Mouse (Mus musculus) neural tube, embryonic 11.5 days (tissue): ENCODE data around the gene Wdr5. TPM values are rescaled to one million over a fixed set of nuclear protein-coding genes. Genes with fewer than 3 reads are reported as not detected.

ENCODE experiments used
- ATAC-seq: fragments of 200-750 bp; cut with Nextera tagmentation; 2 replicates; pipeline ENCODE4 v1.8.0; 2017; ENCODE audit warnings: moderate number of reproducible peaks, mild to moderate bottlenecking, moderate TSS enrichment, moderate library complexity; ENCODE audit not compliant: insufficient read depth, low FRiP score, low TSS enrichment
- DNase-seq: peaks from one replicate; pipeline ENCODE4 v3.0.0-alpha.2; 2015; ENCODE audit warnings: low spot score
- H3K27ac ChIP-seq: fragments of 300-500 bp; sonication (generic); 2 replicates; pipeline ENCODE4 v1.5.1; 2014; ENCODE audit warnings: low read depth, mild to moderate bottlenecking, low read length
- H3K27me3 ChIP-seq: fragments of 300-500 bp; sonication (generic); 2 replicates; pipeline ENCODE4 v1.6.1; 2014; ENCODE audit warnings: mild to moderate bottlenecking, low read length, mixed read lengths; ENCODE audit not compliant: control insufficient read depth, insufficient read depth
- H3K36me3 ChIP-seq: fragments of 300-500 bp; sonication (generic); 2 replicates; pipeline ENCODE4 v1.6.1; 2014; ENCODE audit warnings: mild to moderate bottlenecking, low read length, moderate library complexity, mixed read lengths; ENCODE audit not compliant: control insufficient read depth, insufficient read depth
- H3K4me1 ChIP-seq: fragments of 300-500 bp; sonication (generic); 2 replicates; pipeline ENCODE4 v1.6.1; 2014; ENCODE audit warnings: low read length, mixed read lengths; ENCODE audit not compliant: control insufficient read depth, insufficient read depth
- H3K4me2 ChIP-seq: fragments of 300-500 bp; sonication (generic); 2 replicates; pipeline ENCODE4 v1.6.1; 2014; ENCODE audit warnings: low read depth, mild to moderate bottlenecking, moderate library complexity
- H3K4me3 ChIP-seq: fragments of 300-500 bp; sonication (generic); 2 replicates; pipeline ENCODE4 v1.5.1; 2014; ENCODE audit warnings: low read depth, low read length
- H3K9ac ChIP-seq: fragments of 300-500 bp; sonication (generic); 2 replicates; pipeline ENCODE4 v1.6.1; 2014; ENCODE audit warnings: mild to moderate bottlenecking, low read length
- H3K9me3 ChIP-seq: fragments of 300-500 bp; sonication (generic); 2 replicates; pipeline ENCODE4 v1.6.1; 2016; ENCODE audit warnings: low read length; ENCODE audit not compliant: control insufficient read depth
- WGBS: fragments of 180-500 bp; shearing (Covaris S2); extraction: QIAGEN DNeasy Blood & Tissue Kit; methylation state at CpG from one replicate; pipeline ENCODE4 v1.1.7; 2014; 5-methylcytosine and 5-hydroxymethylcytosine counted together
- polyA plus RNA-seq: library from polyadenylated mRNA; unstranded; fragments of >200 nt; fragmentation: Nextera tagmentation; extraction: Ambion mirVana; gene quantifications from 2 replicates; pipeline ENCODE4 v1.2.1, GENCODE M21; 2014

Gene Wdr5
- polyA plus RNA-seq, 1 experiment from 2014 or later, result 69.1 TPM

- H3K27ac ChIP-seq, result no peak overlapping the region
- no peak overlapping the region for H3K4me3 ChIP-seq
- DNase-seq (no peak), ATAC-seq (no peak)
- H3K36me3 ChIP-seq, result no peaks in the 10 kb centered on the region
- WGBS, result 85% methylated on average over 6 of the region's 6 CpGs
- H3K27me3 ChIP-seq, result no peaks in the 10 kb centered on the region
- H3K4me1 ChIP-seq, result no peaks in the 10 kb centered on the region
- no peak overlapping the region for H3K4me2 ChIP-seq
- H3K9ac ChIP-seq, result no peak overlapping the region
- H3K9me3 ChIP-seq, result no peaks in the 10 kb centered on the region
These were observed 42.0 kb downstream of the Wdr5 start for GRCm38 (mm10) chr2:27556921-27557320.

- 80% methylated on average over 7 of the region's 7 CpGs for WGBS
- H3K27me3 ChIP-seq, result 0 out of 2 replicates have a peak, but pooled peaks cover 4% of the 10 kb centered on the region
- DNase-seq (no peak), ATAC-seq (no peak)
- H3K36me3 ChIP-seq, result no peaks in the 10 kb centered on the region
- peaks cover 3% of the 10 kb centered on the region; the same call in 1 of the 2 replicates for H3K4me1 ChIP-seq
- no peak overlapping the region for H3K4me2 ChIP-seq
- no peak overlapping the region for H3K9ac ChIP-seq
- H3K4me3 ChIP-seq, result no peak overlapping the region
- no peak overlapping the region for H3K27ac ChIP-seq
- H3K9me3 ChIP-seq, result no peaks in the 10 kb centered on the region
These were observed 45.8 kb downstream of the Wdr5 start for GRCm38 (mm10) chr2:27560708-27561123.

- WGBS, result 83% methylated on average over 1 of the region's 1 CpGs
These were observed 46.2 kb downstream of the Wdr5 start for GRCm38 (mm10) chr2:27561159-27561558.

GRCm38 (mm10) chr2:27561829-27562228, 46.9 kb downstream of the Wdr5 start:
- H3K27me3 ChIP-seq, result 0 out of 2 replicates have a peak, but pooled peaks cover 4% of the 10 kb centered on the region
- no peak overlapping the region for H3K4me3 ChIP-seq
- no peaks in the 10 kb centered on the region for H3K9me3 ChIP-seq
- ATAC-seq (no peak), DNase-seq (no peak)
- H3K9ac ChIP-seq, result no peak overlapping the region
- WGBS, result 84% methylated on average over 3 of the region's 3 CpGs
- H3K4me2 ChIP-seq, result no peak overlapping the region
- H3K36me3 ChIP-seq, result no peaks in the 10 kb centered on the region
- H3K4me1 ChIP-seq, result peaks cover 3% of the 10 kb centered on the region; the same call in 1 of the 2 replicates
- H3K27ac ChIP-seq, result no peak overlapping the region

More at GRCm38 (mm10) chr2:27561159-27561558, 46.2 kb downstream of the Wdr5 start:
- Histone ChIP-seq H3K9ac (no peak overlapping the region), H3K4me1 (peaks cover 3% of the 10 kb centered on the region; the same call in 1 of the 2 replicates), H3K27me3 (0 out of 2 replicates have a peak, but pooled peaks cover 4% of the 10 kb centered on the region), H3K4me3 (no peak overlapping the region), H3K9me3 (no peaks in the 10 kb centered on the region), H3K27ac (no peak overlapping the region), H3K4me2 (no peak overlapping the region), H3K36me3 (no peaks in the 10 kb centered on the region)
- no peak for DNase-seq
- no peak for ATAC-seq

GRCm38 (mm10) chr2:27563641-27564148, 48.7 kb downstream of the Wdr5 start:
- no peaks in the 10 kb centered on the region for H3K9me3 ChIP-seq
- 85% methylated on average over 9 of the region's 9 CpGs for WGBS
- no peak for ATAC-seq

GRCm38 (mm10) chr2:27564694-27565093, 49.7 kb downstream of the Wdr5 start:
- Histone ChIP-seq H3K36me3 (no peaks in the 10 kb centered on the region), H3K27me3 (0 out of 2 replicates have a peak, but pooled peaks cover 7% of the 10 kb centered on the region), H3K27ac (no peak overlapping the region), H3K9ac (no peak overlapping the region), H3K9me3 (no peaks in the 10 kb centered on the region), H3K4me1 (peaks cover 3% of the 10 kb centered on the region; the same call in 1 of the 2 replicates), H3K4me3 (no peak overlapping the region), H3K4me2 (no peak overlapping the region)
- DNase-seq, result no peak
- ATAC-seq, result no peak
- 86% methylated on average over 4 of the region's 4 CpGs for WGBS

More at GRCm38 (mm10) chr2:27563641-27564148, 48.7 kb downstream of the Wdr5 start:
- Histone ChIP-seq H3K4me1 (peaks cover 3% of the 10 kb centered on the region; the same call in 1 of the 2 replicates), H3K4me3 (no peak overlapping the region), H3K27me3 (0 out of 2 replicates have a peak, but pooled peaks cover 7% of the 10 kb centered on the region), H3K9ac (no peak overlapping the region), H3K4me2 (no peak overlapping the region), H3K27ac (no peak overlapping the region), H3K36me3 (no peaks in the 10 kb centered on the region)
- DNase-seq, result no peak

- 0 out of 2 replicates have a peak, but pooled peaks cover 7% of the 10 kb centered on the region for H3K27me3 ChIP-seq
These were observed 50.6 kb downstream of the Wdr5 start for GRCm38 (mm10) chr2:27565316-27566103.

GRCm38 (mm10) chr2:27570856-27571255, 55.9 kb downstream of the Wdr5 start:
- no peak for DNase-seq

More at GRCm38 (mm10) chr2:27565316-27566103, 50.6 kb downstream of the Wdr5 start:
- no peaks in the 10 kb centered on the region for H3K36me3 ChIP-seq
- WGBS, result 67% methylated on average over 12 of the region's 12 CpGs
- H3K4me1 ChIP-seq, result peaks cover 3% of the 10 kb centered on the region; the same call in 1 of the 2 replicates
- no peak overlapping the region for H3K9ac ChIP-seq
- ATAC-seq (no peak), DNase-seq (no peak)
- H3K9me3 ChIP-seq, result no peaks in the 10 kb centered on the region
- H3K27ac ChIP-seq, result no peak overlapping the region
- no peak overlapping the region for H3K4me3 ChIP-seq
- no peak overlapping the region for H3K4me2 ChIP-seq

More at GRCm38 (mm10) chr2:27570856-27571255, 55.9 kb downstream of the Wdr5 start:
- ATAC-seq, result no peak
- Histone ChIP-seq H3K9ac (no peak overlapping the region), H3K4me2 (no peak overlapping the region), H3K4me3 (no peak overlapping the region), H3K36me3 (no peaks in the 10 kb centered on the region), H3K27me3 (peaks cover 3% of the 10 kb centered on the region; the same call in 1 of the 2 replicates), H3K27ac (no peak overlapping the region), H3K9me3 (no peaks in the 10 kb centered on the region), H3K4me1 (peaks cover 9% of the 10 kb centered on the region; the same call in 1 of the 2 replicates)
- 65% methylated on average over 5 of the region's 5 CpGs for WGBS
